Mouse (Mus musculus) kidney, adult 11 months (tissue): ENCODE results near the gene Ezh1.
A peak's percentile ranks its signal among the peaks of the same experiment; 100 is the strongest.

Experiments used
- DNase-seq: peaks from one replicate; pipeline ENCODE4 v3.0.0; 2022

The Ezh1 gene

GRCm38 (mm10) chr11:101226065-101226701, at the start of gene Ezh1:
TSS of gene Ezh1 (minus strand) at chr11:101226463.
- DNase-seq = peak; percentile 96

- DNase-seq = no peak
Measured at GRCm38 (mm10) chr11:101275309-101275708, 49.0 kb upstream of the Ezh1 start.

- no peak for DNase-seq
Measured at GRCm38 (mm10) chr11:101272446-101272845, 46.2 kb upstream of the Ezh1 start.

- DNase-seq = no peak
Measured at GRCm38 (mm10) chr11:101269577-101270116, 43.4 kb upstream of the Ezh1 start.

GRCm38 (mm10) chr11:101265906-101266305, 39.6 kb upstream of the Ezh1 start:
- DNase-seq = no peak

- no peak for DNase-seq
Measured at GRCm38 (mm10) chr11:101264954-101265471, 38.8 kb upstream of the Ezh1 start.

- DNase-seq = no peak
Measured at GRCm38 (mm10) chr11:101263989-101264280, 37.7 kb upstream of the Ezh1 start.

GRCm38 (mm10) chr11:101263138-101263988, 37.1 kb upstream of the Ezh1 start:
- no peak for DNase-seq

- no peak for DNase-seq
Measured at GRCm38 (mm10) chr11:101262272-101262967, 36.2 kb upstream of the Ezh1 start.

GRCm38 (mm10) chr11:101260826-101261380, 34.6 kb upstream of the Ezh1 start:
- DNase-seq = no peak

GRCm38 (mm10) chr11:101259948-101260825, 33.9 kb upstream of the Ezh1 start, which contains the start of gene Wnk4:
TSS of gene Wnk4 (plus strand) at chr11:101260567.
- peak; percentile 90 for DNase-seq

- peak; percentile 73 for DNase-seq
Measured at GRCm38 (mm10) chr11:101259261-101259712, 33.0 kb upstream of the Ezh1 start.

GRCm38 (mm10) chr11:101255826-101256775, 29.8 kb upstream of the Ezh1 start:
- no peak for DNase-seq

- DNase-seq = peak; percentile 77
Measured at GRCm38 (mm10) chr11:101253613-101254389, 27.5 kb upstream of the Ezh1 start, which contains the start of gene Vps25. TSS of gene Vps25 (plus strand) at chr11:101253707.

GRCm38 (mm10) chr11:101252941-101253340, 26.7 kb upstream of the Ezh1 start:
- no peak for DNase-seq

GRCm38 (mm10) chr11:101251031-101251430, 24.8 kb upstream of the Ezh1 start:
- peak; percentile 65 for DNase-seq

- peak; percentile 70 for DNase-seq
Measured at GRCm38 (mm10) chr11:101248258-101248994, 22.2 kb upstream of the Ezh1 start.

GRCm38 (mm10) chr11:101247521-101248030, 21.3 kb upstream of the Ezh1 start:
- peak; percentile 70 for DNase-seq

- no peak for DNase-seq
Measured at GRCm38 (mm10) chr11:101246702-101247012, 20.4 kb upstream of the Ezh1 start.
